Mouse (Mus musculus): ENCODE results near the gene Avpi1. TPM values are rescaled to one million over a fixed set of nuclear protein-coding genes. Genes with fewer than 3 reads are reported as not detected.

Avpi1 gene
- polyA plus RNA-seq, 1 experiment from 2014 or later, result 64.4 TPM

DNA sequence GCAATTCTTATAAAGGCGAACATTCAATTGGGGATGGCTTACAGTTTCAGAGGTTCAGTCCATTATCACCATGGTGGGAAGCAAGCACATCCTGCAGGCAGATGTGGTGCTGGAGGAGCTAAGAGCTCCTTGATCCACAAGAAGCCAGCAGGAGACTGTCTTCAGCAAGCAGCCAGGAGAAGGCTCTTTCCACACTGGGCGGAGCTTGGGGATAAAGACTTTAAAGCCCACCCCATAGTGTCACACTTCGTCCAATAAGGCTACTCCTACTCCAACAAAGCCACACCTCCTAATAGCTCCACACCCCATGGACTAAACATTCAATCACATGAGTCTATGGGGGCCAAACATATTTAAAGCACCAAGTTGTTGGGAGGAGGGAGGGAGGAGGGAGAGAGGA lies 13.1 kb upstream of the Avpi1 start:
- ATAC-seq (ENCODE audit: borderline replicate concordance, extremely low read depth, low FRiP score, low TSS enrichment), result no peak
- Histone ChIP-seq H3K9ac (no peak overlapping the region), H3K4me1 (peaks cover 29% of the 10 kb centered on the region), H3K27me3 (no peaks in the 10 kb centered on the region), H3K9me3 (no peaks in the 10 kb centered on the region), H3K4me2 (no peak overlapping the region), H3K4me3 (no peak overlapping the region), H3K27ac (no peak overlapping the region), H3K36me3 (no peaks in the 10 kb centered on the region)
- 76% methylated on average over 3 of the region's 3 CpGs for WGBS

DNA sequence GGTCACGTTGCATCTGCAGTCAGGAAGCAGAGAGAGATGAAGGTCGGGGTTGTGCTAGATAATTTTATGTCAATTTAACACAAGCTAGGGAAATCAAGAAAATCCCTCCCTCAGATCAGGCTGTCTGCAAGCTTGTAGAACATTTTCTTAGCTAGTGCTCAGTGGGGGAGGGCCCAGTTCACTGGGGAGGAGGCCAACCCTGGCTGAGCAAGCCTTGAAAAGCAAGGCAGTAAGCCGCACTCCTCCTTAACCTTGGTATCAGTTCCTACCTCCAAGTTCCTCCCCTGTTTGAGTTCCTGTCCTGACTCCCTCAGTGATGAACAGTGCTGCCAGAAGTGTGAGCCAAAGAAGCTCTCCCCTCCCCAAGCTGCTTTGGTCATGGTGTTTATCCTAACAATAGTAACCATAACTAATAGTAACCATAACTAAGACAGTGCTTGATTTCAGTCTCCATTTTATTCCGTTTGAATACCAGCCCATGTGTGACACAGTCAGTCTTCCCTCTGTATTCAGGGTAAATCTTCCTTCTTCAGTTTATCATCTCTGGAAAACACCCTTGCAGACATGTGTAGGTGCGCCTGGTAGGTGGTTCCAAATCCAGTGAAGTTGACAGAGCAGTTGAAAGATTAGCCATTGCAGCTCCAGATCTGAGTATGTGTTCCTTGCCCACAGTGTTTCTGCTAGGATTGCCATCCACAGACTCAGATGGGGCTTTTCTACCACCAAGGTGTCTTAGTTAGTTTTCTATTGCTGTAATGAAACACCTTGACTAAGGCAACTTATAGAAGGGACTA lies 11.1 kb upstream of the Avpi1 start:
- WGBS, result 68% methylated on average over 5 of the region's 5 CpGs
- H3K9ac ChIP-seq, result no peak overlapping the region
- H3K4me2 ChIP-seq, result no peak overlapping the region
- H3K27me3 ChIP-seq, result no peaks in the 10 kb centered on the region
- H3K4me1 ChIP-seq, result peaks cover 11% of the 10 kb centered on the region
- H3K36me3 ChIP-seq, result no peaks in the 10 kb centered on the region
- H3K4me3 ChIP-seq, result no peak overlapping the region
- no peak overlapping the region for H3K27ac ChIP-seq
- ATAC-seq (ENCODE audit: borderline replicate concordance, extremely low read depth, low FRiP score, low TSS enrichment), result no peak
- no peaks in the 10 kb centered on the region for H3K9me3 ChIP-seq

DNA sequence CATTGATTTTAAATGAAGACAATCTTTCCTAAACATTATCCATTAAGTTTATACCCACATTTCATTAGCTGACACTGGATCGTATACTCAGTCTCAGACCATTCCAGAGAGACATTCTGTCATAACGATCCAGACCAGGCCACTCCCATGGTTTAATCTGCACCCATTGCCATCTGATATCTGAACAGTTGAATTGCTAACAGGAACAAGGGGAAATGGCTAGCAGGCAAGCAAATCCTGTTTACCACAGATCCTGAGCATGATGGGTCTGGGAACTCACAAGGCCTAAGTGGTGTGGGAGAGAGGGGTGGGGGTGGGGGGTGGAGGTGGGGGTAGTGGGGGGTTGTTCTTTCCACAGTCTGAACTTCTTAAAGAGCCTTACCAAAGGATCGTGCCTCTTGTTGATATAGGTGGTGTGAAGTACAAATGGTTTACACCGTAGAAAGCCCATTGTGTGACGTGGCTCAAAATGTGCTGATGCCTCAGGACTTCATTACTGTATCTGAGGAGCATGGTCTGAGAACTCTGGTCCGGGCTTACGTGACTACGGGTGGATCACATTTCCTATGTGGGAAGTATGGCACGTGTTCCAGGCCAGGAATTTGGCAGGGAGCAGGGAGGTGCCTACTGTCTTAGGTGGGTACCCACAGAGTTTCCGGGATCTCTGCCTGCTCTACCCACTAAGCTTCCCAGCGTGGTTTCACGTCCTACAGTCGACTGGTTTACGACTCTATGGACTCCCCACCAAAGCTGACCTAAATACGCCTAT lies 9.8 kb upstream of the Avpi1 start:
- H3K4me3 ChIP-seq, result no peak overlapping the region
- WGBS, result 77% methylated on average over 15 of the region's 15 CpGs

DNA sequence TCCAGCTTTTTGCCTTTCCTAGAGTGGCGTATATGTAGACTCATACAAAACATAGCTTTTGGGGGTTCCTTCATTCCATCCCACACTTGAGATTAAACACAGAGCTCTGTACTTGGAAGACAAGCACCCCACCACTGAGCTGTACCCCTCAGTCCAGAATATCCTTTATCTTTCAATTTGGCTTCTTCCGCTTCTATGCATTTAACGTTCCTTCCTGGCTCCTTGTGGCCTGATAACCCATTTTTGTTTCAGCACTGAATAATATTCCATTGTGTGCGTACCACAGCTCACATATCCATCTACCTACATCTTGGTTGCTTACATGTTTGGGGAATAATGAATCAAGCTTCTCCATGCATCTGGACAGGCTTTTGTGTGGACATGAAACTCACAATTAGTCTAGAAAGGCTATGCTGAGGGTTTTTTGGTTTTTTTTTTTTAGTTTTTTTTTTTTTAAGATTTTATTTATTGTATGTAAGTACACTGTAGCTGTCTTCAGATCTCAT lies 8.4 kb upstream of the Avpi1 start:
- Histone ChIP-seq H3K4me1 (no peaks in the 10 kb centered on the region), H3K27me3 (no peaks in the 10 kb centered on the region), H3K36me3 (no peaks in the 10 kb centered on the region), H3K9ac (no peak overlapping the region), H3K27ac (no peak overlapping the region), H3K4me3 (no peak overlapping the region), H3K4me2 (no peak overlapping the region), H3K9me3 (no peaks in the 10 kb centered on the region)
- ATAC-seq (ENCODE audit: borderline replicate concordance, extremely low read depth, low FRiP score, low TSS enrichment), result no peak
- WGBS, result 87% methylated on average over 4 of the region's 4 CpGs

More for the DNA sequence above, 9.8 kb upstream of the Avpi1 start:
- no peaks in the 10 kb centered on the region for H3K9me3 ChIP-seq
- no peaks in the 10 kb centered on the region for H3K27me3 ChIP-seq
- H3K27ac ChIP-seq, result no peak overlapping the region
- no peak for ATAC-seq (ENCODE audit: borderline replicate concordance, extremely low read depth, low FRiP score, low TSS enrichment)
- no peak overlapping the region for H3K9ac ChIP-seq
- H3K4me1 ChIP-seq, result no peaks in the 10 kb centered on the region
- H3K36me3 ChIP-seq, result no peaks in the 10 kb centered on the region
- no peak overlapping the region for H3K4me2 ChIP-seq

DNA sequence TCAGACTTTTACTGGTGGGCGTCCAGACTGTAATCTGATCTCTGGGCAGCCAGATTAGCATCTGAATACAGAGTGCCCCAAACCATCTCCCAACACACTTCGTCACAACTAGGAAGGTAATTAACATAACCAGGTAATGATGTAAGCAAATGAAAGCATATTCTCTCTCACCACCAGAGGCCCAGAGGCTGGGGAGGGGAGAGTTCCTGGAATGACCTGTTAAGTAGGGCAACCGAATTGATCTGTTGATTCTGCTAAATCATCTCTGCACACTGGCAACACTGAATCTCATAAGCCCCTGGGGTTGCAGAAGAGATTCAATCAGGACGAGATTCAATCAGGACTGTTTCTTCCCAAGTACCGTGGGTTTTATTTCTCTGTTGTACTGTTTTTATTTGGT lies 7.3 kb upstream of the Avpi1 start:
- Histone ChIP-seq H3K27me3 (no peaks in the 10 kb centered on the region), H3K4me1 (no peaks in the 10 kb centered on the region), H3K36me3 (no peaks in the 10 kb centered on the region), H3K9me3 (no peaks in the 10 kb centered on the region), H3K9ac (no peak overlapping the region), H3K4me2 (no peak overlapping the region), H3K4me3 (no peak overlapping the region), H3K27ac (no peak overlapping the region)
- ATAC-seq (ENCODE audit: borderline replicate concordance, extremely low read depth, low FRiP score, low TSS enrichment), result no peak
- WGBS, result 30% methylated on average over 5 of the region's 5 CpGs

DNA sequence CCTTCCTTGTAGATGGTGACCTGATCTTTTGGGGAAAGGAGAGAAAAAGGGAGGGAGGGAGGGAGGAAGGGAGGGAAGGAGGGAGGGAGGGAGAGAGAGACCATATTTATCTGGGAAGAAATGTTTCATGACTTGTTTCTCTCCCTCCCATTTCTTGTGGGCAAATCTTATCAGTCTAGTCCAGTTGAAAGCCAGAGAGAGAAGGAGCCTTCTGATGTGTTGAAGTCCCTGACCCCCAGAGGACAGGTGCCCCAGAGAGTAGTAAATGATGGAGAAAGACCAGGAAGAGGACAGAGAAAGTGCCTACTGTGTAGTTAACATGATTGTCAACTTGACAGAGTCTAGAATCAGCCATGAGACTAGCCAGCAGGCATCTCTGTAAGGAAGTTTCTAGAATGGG lies 6.2 kb upstream of the Avpi1 start:
- Histone ChIP-seq H3K9me3 (no peaks in the 10 kb centered on the region), H3K36me3 (no peaks in the 10 kb centered on the region), H3K4me2 (no peak overlapping the region), H3K4me1 (peaks cover 9% of the 10 kb centered on the region), H3K27ac (no peak overlapping the region), H3K4me3 (no peak overlapping the region), H3K27me3 (no peaks in the 10 kb centered on the region), H3K9ac (no peak overlapping the region)
- ATAC-seq (ENCODE audit: borderline replicate concordance, extremely low read depth, low FRiP score, low TSS enrichment), result no peak

DNA sequence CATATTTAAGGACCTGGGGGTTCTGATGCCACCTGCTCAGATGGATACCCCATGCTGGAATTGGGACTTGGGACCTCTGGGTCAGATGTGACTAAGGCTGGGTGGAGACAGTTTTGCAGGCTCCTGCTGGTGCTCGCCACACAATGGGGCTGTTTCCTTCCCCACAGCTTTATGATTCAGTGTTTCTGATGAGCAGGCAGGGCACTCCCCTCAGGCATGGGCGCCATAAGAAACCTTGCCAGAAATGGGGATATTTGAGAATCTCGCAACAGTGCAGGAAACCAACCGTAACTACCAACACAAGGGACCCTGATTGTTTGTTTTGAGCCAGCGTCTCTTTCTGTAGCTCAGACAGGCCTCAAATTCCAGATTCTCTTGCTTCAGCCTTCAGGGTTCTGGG lies 2.2 kb upstream of the Avpi1 start:
- Histone ChIP-seq H3K9ac (no peak overlapping the region), H3K27me3 (no peaks in the 10 kb centered on the region), H3K9me3 (no peaks in the 10 kb centered on the region), H3K27ac (peak overlapping the region; percentile 36), H3K36me3 (no peaks in the 10 kb centered on the region), H3K4me3 (no peak overlapping the region), H3K4me2 (no peak overlapping the region), H3K4me1 (peaks cover 38% of the 10 kb centered on the region)
- 59% methylated on average over 5 of the region's 5 CpGs for WGBS
- no peak for ATAC-seq (ENCODE audit: borderline replicate concordance, extremely low read depth, low FRiP score, low TSS enrichment)

DNA sequence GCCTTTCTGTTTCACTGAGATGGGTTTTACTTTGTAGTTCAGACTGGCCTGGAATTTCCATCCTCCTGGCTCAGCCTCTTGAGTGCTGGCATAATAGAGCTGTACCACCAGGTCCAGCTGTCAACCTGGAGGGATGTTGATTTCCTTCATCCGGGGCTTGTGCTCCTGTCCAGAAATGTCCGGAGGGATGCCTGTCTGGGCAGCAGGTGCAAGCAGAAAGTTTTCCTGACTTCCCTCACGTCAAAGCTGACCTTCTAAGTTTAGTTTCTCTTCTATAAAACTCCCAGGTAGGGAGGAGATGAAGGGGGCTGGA lies 1.4 kb upstream of the Avpi1 start:
- Histone ChIP-seq H3K36me3 (no peaks in the 10 kb centered on the region; the same call in 1 of the 2 replicates), H3K27me3 (no peaks in the 10 kb centered on the region), H3K4me3 (no peak overlapping the region), H3K4me2 (no peak overlapping the region), H3K9ac (no peak overlapping the region), H3K9me3 (no peaks in the 10 kb centered on the region), H3K4me1 (peaks cover 42% of the 10 kb centered on the region), H3K27ac (peak overlapping the region; percentile 96)
- 58% methylated on average over 3 of the region's 3 CpGs for WGBS
- no peak for ATAC-seq (ENCODE audit: borderline replicate concordance, extremely low read depth, low FRiP score, low TSS enrichment)

DNA sequence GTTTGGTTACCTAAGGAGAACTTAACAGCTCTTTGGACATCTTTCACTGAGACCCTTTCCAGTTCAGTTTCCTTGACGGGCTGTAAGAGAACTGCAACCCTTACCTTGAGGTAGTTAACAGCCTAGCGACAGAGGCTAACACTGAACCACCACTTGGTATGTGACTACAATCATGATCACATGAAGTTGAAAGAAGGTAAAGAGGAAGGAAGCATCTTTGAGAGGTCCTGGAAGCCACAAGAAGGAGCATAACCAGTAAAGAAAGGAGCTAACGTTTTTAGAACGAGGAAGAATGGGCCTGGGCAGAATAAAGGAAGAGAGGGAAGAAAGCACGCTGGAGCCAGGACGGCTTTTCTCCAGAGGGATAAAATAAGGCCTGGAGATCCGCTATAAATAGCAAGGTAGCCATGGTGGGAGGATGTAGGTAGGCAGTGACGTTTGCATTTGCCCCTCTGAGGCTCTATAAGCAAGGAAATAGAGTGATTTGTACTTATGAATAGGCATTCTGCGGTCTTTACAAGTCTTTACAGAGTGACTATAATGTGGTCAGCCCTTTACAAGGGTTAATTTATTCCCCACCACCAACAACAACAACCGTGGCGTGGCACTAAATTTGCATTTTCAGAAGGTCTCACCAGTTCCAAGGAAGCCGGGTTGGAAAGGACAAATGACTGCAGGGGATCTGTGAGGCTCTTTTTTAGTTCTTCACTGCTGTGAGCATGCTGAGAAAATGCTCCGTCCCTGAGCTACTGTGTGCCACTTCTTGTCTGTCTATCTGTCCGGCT lies 842 bp upstream of the Avpi1 start:
- H3K4me2 ChIP-seq, result peak overlapping the region; percentile 84
- peaks cover 3% of the 10 kb centered on the region; the same call in 1 of the 2 replicates for H3K36me3 ChIP-seq
- ATAC-seq (ENCODE audit: borderline replicate concordance, extremely low read depth, low FRiP score, low TSS enrichment), result peak; percentile 4; the same call in 1 of the 2 replicates
- no peak overlapping the region for H3K9ac ChIP-seq
- peak overlapping the region; percentile 96 for H3K27ac ChIP-seq
- H3K9me3 ChIP-seq, result no peaks in the 10 kb centered on the region
- 37% methylated on average over 14 of the region's 14 CpGs for WGBS
- H3K4me1 ChIP-seq, result peaks cover 47% of the 10 kb centered on the region
- peak overlapping the region; percentile 67 for H3K4me3 ChIP-seq
- H3K27me3 ChIP-seq, result no peaks in the 10 kb centered on the region

DNA sequence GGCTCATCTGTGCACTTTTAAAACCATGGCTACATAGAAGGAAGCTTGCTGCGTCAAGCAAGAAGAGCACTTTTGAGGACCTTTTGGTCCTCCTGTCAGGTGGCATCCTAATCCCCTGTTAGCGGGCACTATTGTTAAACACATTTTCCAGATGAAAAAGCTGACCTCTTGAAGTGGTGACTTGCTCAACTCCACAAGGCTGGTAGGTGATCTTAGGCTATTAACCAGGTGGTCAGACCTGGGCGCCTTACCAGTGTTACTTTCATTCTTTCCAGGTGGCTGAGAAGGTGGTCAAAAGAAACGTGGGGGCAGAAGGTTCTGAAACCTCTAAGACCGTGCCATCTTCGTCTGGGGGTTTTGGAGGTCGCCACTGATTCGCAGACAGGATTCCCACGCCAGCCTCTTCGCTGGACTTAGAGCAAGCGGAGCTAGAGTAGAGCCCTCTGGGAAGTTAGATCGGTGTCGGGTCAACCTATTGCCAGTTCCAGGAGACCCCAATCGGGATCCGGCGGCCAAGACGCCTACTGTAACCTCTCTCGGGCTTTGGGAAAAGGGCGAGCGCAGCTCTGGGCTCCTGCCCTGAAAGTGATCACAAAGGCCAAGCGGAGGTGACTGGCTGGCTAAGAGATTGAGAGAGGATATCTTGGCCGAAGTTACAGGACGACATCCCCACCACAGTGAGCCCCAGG lies 663 bp downstream of the Avpi1 start:
- Histone ChIP-seq H3K27me3 (no peaks in the 10 kb centered on the region), H3K4me3 (peak overlapping the region; percentile 67), H3K4me1 (peaks cover 49% of the 10 kb centered on the region), H3K9me3 (no peaks in the 10 kb centered on the region), H3K4me2 (peak overlapping the region; percentile 84), H3K36me3 (peaks cover 18% of the 10 kb centered on the region), H3K9ac (peak overlapping the region; percentile 90), H3K27ac (peak overlapping the region; percentile 96)
- 4% methylated on average over 23 of the region's 23 CpGs for WGBS
- no peak for ATAC-seq (ENCODE audit: borderline replicate concordance, extremely low read depth, low FRiP score, low TSS enrichment)

DNA sequence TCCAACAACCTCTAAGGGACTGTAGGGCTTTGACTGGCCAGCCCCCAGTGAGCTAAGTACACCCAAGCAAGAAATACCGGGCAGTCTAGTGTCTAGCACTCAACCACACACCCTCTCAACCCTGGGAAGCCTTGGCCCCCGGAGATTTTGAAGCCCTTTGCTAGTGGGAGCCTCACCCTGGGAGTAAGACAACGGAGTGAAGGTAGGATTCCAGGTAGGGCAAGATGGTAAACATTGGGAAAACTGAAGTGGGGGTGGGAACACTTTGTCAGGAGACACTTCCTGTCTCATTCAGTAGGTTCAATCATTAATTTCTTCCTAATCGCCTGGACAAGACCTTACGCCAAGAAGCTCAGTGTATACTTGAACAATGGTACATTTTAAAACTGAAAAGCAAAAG lies 1.8 kb downstream of the Avpi1 start:
- 59% methylated on average over 5 of the region's 5 CpGs for WGBS
- Histone ChIP-seq H3K9me3 (no peaks in the 10 kb centered on the region), H3K27me3 (no peaks in the 10 kb centered on the region), H3K4me1 (peaks cover 49% of the 10 kb centered on the region), H3K36me3 (peaks cover 28% of the 10 kb centered on the region), H3K4me2 (peak overlapping the region; percentile 84), H3K27ac (peak overlapping the region; percentile 96), H3K4me3 (peak overlapping the region; percentile 67), H3K9ac (0 out of 2 replicates have a peak overlapping the region, but pooled peaks have one; percentile 3)
- no peak for ATAC-seq (ENCODE audit: borderline replicate concordance, extremely low read depth, low FRiP score, low TSS enrichment)
